Mouse (Mus musculus): Measurements from ENCODE around the gene Pex16.
"Not testable (repeated sequence)": the region's sequence is repeated elsewhere in the genome, so short reads cannot be mapped to it uniquely, and the experiment has no call there.

The Pex16 gene

DNA sequence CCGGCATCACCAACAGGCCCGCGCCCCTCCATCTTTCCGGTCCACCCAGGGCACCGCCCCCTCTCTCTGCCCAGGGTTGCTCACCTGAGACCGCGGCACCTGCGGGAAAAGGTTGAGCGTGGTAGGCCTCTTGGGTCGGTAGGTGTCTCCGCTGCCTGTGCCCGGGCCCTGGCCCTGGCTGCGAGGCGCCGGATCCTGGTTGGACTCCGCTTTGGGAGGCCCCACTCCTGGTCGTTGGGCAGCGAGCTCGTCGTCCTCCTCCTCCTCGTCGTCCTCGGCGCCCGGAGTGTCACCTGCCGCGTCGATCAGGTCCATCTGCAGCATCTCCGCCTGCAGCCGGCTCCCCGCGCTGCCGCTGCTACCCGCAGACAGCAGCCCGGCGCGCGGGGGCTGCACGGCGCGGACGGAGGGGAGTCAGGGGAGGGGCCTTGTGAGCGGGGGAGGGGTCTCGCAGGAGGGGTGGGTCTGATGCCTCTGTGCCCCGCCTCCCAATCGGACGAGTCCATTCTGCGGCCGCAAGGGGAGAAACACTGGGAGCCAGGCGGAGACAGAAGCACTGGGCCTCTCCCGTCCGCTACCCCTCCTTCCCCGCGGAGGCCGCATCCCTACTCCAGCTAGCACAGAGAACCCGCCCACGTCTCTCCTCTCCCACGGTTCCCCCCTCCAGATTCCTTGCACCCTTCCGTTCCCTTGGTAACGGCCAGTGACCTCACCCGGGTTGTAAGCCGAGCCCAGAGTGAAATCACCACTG, 14.6 kb downstream of the Pex16 start:
- peak; percentile 99 for DNase-seq

DNA sequence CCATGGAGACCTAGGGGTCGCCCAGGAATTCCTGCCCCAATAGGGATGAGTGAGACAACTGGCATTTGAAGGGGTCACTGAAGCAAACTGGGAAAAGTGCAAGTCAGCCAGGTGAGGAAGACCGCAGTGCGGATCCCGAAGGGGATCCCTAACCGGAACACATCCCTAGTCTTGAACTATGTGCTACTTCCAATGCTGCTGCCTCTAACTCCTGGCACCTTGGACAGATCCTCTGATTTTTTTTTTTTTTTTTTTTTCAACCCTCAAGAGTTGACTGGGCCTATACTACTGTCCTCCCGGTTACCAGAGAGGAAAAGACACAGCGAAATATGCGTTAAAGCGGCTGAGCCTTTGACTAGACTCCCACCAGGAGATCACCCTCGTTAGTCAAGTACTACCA, 15.2 kb downstream of the Pex16 start:
- no peak for DNase-seq

GRCm38 (mm10) chr2:92390206-92390930, 15.9 kb downstream of the Pex16 start:
- peak; percentile 94 for DNase-seq

- DNase-seq, result no peak
Measured at GRCm38 (mm10) chr2:92391116-92391515, 16.6 kb downstream of the Pex16 start.

- no peak for DNase-seq
Measured at GRCm38 (mm10) chr2:92391703-92392317, 17.3 kb downstream of the Pex16 start.

GRCm38 (mm10) chr2:92392318-92393264, 18.1 kb downstream of the Pex16 start:
- peak; percentile 93 for DNase-seq

DNA sequence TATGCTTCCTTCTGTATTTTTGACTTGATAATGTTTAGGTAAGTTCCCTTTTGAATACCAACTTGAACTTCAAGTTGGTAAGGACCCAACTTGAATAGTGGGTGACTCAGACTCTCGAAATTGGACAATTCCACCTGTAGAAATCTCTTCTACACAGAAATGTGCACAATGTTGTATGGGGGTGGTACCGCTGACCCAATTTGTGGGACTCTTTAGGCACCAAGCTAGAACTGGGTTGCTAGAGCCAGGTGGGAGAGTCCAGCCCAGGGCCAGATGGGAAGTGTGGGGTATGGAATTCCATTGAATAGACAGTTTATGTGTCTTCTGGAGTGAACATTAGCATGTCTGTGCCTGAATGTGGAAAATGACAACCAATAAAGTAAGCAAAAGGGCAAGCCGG, 21.1 kb downstream of the Pex16 start:
- DNase-seq, result no peak

- no peak for DNase-seq
Measured at GRCm38 (mm10) chr2:92397436-92397835, 23.0 kb downstream of the Pex16 start.

DNA sequence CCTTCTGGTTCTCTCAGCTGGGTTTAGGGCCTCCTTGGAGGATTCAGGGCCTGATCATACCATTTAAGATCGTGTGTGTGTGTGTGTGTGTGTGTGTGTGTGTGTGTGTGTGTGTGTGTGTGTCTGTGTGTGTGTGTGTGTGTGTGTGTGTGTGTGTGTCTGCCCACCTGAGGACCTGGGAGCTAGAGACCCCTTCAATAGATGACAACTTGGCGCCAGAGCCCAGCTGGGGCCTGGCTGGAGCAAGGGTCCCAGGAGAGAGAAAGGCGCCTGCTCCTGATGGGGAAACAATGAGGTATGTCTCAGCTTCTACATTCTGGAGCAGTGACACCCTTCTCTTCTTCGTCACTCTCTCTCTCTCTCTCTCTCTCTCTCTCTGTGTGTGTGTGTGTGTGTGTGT, 25.4 kb downstream of the Pex16 start:
- DNase-seq, result not testable (repeated sequence)

DNA sequence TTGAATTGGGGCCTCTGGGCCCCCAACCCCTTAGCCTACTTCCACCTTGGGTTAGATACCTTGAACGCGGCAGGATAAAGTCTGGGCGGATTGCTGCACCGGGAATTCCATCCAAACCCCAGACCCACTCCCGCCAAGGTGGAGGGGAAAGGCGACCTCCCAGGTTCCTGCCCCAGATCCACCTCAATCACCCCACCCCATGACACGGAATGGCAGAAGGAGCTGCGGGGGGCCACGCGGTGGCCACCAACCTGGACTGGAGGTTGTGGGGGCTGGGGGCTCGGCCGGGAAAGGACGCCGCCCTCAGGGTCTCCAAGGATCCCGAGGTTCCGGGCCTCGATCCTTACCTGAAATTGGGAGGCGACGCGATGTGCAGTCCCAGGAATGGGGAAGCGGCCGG, 26.2 kb downstream of the Pex16 start:
- no peak for DNase-seq

DNA sequence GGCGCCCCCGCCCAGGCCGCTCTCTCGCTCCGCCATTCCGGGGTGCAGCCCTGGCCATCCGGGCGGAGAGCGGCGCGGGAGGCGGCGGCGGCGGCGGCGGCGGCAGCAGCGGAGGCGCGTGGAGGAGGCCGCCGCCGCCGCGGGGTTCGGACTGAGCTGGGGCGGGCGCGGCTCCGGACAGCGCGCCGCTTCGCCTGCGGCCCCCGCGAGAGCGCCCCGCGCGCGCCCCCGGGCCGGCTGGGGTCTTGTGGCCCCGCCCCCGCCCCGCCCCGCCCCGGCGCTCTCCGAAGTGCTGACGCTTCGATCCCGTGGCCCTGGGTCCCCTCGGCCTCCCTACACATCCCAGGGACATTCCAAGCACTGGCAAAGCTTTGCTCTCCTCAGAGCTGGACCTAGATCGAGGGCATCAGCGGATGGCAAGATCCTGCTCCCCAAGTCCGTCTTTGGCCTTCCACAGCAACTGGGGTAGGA, 26.6 kb downstream of the Pex16 start, which contains the start of gene Mapk8ip1:
Mapk8ip1 (minus strand) TSS at position 173 of the 471 bp plus-strand sequence.
- peak; percentile 90 for DNase-seq

DNA sequence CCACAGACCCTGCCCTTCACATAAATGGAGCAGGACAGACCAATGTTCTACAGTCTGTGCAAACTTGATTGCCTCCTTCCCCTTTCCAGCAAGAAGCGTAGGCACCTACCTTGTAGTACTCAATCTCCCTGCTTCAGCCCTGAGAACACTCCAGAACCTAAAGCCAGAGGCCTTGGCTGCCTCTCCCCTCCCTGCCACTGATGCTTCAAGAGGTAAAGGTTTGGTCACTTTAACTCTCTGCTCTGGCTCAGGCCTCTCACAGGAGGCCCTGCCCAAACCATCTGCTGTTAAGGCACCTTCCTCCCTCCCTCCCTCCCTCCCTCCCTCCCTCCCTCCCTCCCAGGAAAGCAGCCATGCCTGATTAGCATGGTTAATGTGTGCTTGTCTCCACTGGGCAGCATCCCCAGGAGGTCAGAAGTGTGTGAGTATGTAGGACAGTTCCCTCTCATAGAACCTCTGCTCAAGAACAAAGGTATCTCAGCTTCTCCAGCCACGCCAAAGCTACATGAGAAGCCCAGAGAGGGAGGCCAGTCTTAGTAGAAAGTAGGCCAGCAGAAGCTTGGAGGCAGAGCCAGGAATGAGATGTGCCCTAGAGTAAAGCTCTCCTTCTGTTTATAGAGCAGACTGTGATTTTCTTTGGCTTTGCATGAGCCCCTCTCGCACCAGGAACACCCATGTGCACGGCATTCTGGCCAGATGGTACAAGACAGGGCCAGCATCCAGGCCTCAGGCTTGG, 28.3 kb downstream of the Pex16 start:
- DNase-seq, result no peak

DNA sequence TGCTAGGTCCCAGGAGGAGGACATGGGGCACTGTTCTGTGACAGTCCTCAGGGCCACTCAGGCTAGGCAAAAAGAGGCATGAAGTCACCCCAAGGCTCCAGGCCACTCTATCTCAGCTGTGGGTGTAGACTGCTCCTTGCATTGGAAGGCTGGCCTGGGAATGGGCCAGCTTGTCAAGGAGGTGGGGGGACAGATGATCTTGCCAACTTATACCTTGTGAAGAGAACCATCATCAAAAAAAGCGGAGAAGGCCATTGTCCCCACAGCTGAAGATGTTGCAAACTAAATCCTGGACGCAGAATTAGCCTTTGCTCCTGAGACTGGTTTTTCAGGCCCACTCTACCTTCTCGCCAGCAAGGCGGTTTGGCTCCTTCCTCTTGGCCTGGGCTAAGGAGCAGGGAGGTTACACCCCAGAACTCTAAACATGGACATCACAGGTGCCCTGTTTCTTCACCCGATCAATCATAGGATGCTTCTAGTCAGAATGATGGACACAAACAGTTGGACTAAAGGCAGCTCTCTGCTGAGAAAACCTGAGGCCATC, 29.4 kb downstream of the Pex16 start:
- DNase-seq, result no peak

DNA sequence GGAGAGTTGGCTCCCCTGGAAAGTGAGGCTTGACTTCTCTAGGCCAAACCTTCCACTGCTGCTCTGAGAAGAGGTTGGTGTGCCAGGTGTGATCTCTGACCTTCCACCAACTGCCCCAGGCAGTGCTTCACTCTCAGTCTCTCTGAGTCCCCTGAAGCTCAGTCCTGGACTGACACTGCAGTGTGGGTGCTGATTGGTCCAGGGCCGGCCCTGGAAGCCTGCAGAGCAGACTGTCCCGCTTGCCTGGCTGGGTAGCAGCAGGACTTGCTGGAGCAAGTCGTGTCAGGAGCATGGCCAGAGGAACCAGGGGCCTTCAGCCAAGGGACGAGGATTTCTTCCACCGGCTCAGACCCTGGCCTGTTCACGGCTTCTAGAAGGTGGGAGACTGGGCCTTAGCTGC, 30.3 kb downstream of the Pex16 start:
- no peak for DNase-seq

- DNase-seq, result no peak
Measured at GRCm38 (mm10) chr2:92405687-92406086, 31.2 kb downstream of the Pex16 start.

DNA sequence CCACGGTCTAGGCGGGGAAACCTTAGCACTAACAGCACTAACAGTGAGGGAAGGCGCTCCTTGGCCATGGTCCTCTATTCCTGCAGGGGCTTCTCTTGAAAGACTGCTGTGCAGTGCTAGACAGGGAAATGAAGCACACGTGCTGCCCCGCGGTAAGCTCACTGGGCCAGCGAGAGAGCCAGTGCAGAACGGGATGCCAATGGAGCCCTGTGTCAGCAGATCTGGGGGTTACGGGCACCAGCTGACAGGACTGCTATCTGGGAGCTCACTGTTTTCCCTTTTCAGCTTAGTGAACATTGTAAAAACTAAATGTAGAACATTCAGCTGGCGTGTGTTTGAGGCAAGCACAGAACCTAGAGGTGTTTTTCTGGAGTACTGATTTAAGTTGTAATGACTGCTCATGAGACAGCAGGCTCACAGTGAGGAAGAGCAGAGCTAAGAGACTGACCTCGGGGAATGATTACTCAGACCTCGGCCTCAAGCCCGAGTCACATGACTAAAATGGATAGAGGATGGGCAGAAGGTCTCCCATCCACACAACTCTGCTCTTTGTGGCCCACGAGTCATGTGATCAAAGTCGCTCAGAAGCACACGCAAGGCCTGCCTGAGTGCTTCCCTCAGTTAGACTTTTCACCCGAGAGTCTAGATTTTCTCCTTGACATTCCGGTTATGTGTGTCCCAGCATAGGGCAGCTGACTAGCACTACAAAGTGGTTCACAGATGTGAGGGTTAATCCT, 34.0 kb downstream of the Pex16 start:
- DNase-seq, result no peak

GRCm38 (mm10) chr2:92411705-92412104, 37.2 kb downstream of the Pex16 start:
- DNase-seq, result no peak

- peak; percentile 94 for DNase-seq
Measured at GRCm38 (mm10) chr2:92421723-92422387, 47.4 kb downstream of the Pex16 start.

GRCm38 (mm10) chr2:92422388-92423135, 48.1 kb downstream of the Pex16 start:
- peak; percentile 93 for DNase-seq
